Mouse (Mus musculus): ENCODE data around the gene Tub. TPM values are rescaled to one million over a fixed set of nuclear protein-coding genes. Genes with fewer than 3 reads are reported as not detected.

Tub gene
- total RNA-seq, 2 experiments from 2014 or later, result 140 to 148 TPM

DNA sequence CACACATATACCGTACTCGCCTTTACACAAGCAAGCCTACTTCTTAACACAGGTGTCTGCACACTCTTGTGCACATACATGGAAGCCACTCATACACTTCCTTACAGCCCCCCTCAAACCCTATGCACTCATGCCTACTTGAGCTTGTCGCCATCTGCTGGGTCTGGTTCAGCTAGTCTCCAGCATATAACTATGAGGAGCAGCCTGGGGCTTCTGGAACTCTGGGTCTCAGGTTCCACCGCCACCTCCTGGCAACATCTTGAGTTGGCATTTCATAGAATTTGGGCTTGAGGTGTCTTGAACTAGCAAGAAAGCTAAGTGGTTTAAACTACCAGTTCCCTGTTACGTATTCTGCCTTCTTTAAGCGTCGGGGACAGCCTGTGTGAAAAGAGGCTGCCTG lies 69.1 kb downstream of the Tub start:
- intact Hi-C loops (cut with DNase I), result no loop called here
- DNase-seq (ENCODE audit: low spot score in 2 of 2), result no peak

DNA sequence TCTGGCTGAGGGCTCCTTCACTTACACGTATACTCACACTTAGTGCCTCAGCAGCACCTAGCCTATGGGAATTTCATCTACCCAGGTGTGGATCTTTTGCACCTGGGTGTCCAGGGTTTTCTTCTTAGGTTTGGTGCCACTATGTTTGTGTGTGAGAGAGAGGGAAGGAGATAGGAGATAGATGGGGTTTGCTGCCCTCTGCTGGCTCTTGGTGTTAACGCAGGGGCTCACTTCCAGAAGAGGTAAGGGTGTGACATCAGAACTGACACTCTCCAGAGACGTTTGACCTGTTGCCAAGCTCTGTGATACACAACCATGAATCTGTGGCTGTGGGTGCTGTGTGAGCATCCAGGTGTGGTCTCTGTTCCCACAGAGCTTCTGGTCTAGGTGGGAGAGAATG lies 71.3 kb downstream of the Tub start:
- peak; percentile 81 to 84 for DNase-seq (ENCODE audit: low spot score in 2 of 2)
- intact Hi-C loops (cut with DNase I), result loop anchor here (2.0 to 10.0 kb wide), 2 partner anchors 55 to 207 kb away; no protein-coding TSS in a partner anchor

DNA sequence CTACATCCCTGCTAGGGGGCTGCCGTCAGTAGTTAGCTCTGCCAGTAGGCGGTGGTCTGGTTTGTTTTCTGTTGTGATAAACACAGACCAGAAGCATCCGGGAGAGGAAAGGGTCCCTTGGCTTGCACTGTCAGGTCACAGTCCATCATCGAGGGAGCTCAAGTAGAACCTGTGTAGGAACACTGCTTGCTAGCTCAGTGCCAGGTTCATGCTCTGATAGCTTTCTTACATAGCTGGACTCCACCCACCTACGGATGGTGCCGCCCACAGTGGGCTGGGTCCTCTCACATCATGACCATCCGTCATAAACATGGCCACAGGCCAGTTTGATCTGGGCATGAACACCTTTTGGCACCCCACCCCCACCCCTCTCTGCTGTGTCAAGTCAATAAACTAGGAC lies 75.6 kb downstream of the Tub start:
- intact Hi-C loops (cut with DNase I), result loop anchor here (5.0 to 10.0 kb wide), 2 partner anchors 73 to 211 kb away; partner anchors contain the start of gene Tub
- no peak for DNase-seq (ENCODE audit: low spot score in 2 of 2)

GRCm38 (mm10) chr7:109026976-109027375 lies 76.8 kb downstream of the Tub start:
- intact Hi-C loops (cut with DNase I), result loop anchor here (5.0 to 10.0 kb wide), 2 partner anchors 75 to 212 kb away; partner anchors contain the start of gene Tub
- DNase-seq (ENCODE audit: low spot score in 2 of 2), result no peak

GRCm38 (mm10) chr7:109027721-109028120 lies 77.6 kb downstream of the Tub start:
- DNase-seq (ENCODE audit: low spot score in 2 of 2), result no peak

DNA sequence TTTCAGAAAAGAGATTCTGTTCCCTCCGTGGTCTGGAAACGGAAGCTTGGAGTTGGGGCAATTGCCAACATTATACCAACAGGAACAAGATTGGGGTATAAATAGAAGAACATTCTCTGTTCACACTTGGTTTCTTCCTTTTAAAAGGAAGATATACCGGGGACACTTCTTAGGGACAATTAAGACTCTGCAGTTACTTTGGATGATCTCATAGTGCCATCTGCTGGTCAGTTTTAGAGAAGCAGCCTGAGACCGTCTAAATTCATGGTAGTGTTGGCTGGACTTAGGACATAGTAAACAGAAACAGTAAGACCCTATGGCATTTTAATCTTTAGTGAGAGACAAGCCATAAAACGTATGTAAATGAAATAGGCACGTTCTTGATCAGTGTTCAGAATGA lies 78.1 kb downstream of the Tub start:
- intact Hi-C loops (cut with DNase I), result loop anchor here (5.0 to 10.0 kb wide), 2 partner anchors 76 to 213 kb away; partner anchors contain the start of gene Tub
- peak; percentile 83 to 84 for DNase-seq (ENCODE audit: low spot score in 2 of 2)

More at GRCm38 (mm10) chr7:109027721-109028120, 77.6 kb downstream of the Tub start:
- intact Hi-C loops (cut with DNase I), result loop anchor here (5.0 to 10.0 kb wide), 2 partner anchors 75 to 213 kb away; partner anchors contain the start of gene Tub

DNA sequence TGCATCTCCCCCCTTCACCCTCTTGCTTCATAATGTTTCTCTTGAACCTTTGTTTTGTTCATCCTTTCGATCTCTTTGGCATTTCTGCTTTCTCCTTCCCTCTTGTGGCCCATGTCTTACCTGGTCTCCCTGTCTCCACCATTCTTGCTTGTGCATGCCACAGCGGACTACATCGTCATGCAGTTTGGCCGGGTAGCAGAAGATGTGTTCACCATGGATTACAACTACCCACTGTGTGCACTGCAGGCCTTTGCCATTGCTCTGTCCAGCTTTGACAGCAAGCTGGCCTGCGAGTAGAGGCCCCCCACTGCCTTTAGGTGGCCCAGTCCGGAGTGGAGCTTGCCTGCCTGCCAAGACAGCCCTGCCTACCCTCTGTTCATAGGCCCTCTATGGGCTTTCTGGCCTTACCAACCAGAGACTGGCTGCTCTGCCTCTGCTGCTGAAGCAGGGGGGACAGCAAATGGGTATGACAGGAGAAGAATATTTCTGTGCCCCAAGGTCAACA lies 79.9 kb downstream of the Tub start:
- intact Hi-C loops (cut with DNase I), result loop anchor here (5.0 to 10.0 kb wide), 2 partner anchors 78 to 215 kb away; partner anchors contain the start of gene Tub
- DNase-seq (ENCODE audit: low spot score in 2 of 2), result no peak

DNA sequence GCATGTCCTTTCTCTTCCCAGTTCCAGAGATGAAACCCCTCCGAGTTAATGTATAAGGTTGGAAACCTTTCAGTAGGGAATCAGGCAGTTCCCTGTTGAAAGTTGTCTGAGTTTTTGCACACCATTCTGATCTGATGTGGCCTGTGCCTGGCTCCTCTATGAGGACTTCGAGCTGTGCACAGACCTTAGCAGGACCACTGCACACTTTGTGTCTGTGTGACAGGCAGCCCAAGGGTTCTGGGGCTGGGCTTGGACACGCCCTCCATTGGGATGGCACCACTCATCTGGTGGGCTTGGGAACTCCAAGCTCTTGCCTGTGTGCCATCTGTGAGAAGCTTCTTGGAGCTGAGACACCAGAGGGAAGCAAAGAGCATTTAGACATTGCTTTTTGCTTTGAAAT lies 81.2 kb downstream of the Tub start:
- intact Hi-C loops (cut with DNase I), result no loop called here
- no peak for DNase-seq (ENCODE audit: low spot score in 2 of 2)

GRCm38 (mm10) chr7:109032054-109032453 lies 81.9 kb downstream of the Tub start:
- DNase-seq (ENCODE audit: low spot score in 2 of 2), result no peak
- intact Hi-C loops (cut with DNase I), result no loop called here

GRCm38 (mm10) chr7:109038121-109038735 lies 88.1 kb downstream of the Tub start:
- intact Hi-C loops (cut with DNase I), result loop anchor here (5.0 kb wide), 1 partner anchor 384 kb away; no protein-coding TSS in a partner anchor
- no peak for DNase-seq (ENCODE audit: low spot score in 2 of 2)

GRCm38 (mm10) chr7:109038987-109039386 lies 88.8 kb downstream of the Tub start:
- DNase-seq (ENCODE audit: low spot score in 2 of 2), result no peak
- intact Hi-C loops (cut with DNase I), result loop anchor here (5.0 kb wide), 1 partner anchor 383 kb away; no protein-coding TSS in a partner anchor

DNA sequence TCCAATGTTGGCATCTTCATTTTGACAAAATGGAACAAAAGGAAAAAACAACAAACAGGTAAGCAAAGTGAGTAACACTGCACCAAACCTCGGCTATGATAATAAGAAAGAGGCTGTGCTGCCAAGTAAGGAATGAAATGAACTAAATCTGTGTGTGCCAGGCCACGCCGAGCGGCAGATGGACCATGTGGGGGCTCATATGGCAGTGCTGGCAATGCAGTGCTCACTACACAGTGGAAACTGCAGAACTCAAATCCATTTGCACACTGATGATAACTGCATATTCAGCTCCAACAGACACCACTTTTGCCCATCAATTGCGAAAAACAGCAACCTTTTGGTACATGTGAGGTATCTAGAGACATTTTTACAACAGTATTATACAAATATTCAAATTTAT lies 89.3 kb downstream of the Tub start:
- no peak for DNase-seq (ENCODE audit: low spot score in 2 of 2)
- intact Hi-C loops (cut with DNase I), result loop anchor here (5.0 kb wide), 1 partner anchor 383 kb away; no protein-coding TSS in a partner anchor

- intact Hi-C loops (cut with DNase I), result no loop called here
- DNase-seq (ENCODE audit: low spot score in 2 of 2), result no peak
These were observed 95.7 kb downstream of the Tub start for GRCm38 (mm10) chr7:109045876-109046275.

DNA sequence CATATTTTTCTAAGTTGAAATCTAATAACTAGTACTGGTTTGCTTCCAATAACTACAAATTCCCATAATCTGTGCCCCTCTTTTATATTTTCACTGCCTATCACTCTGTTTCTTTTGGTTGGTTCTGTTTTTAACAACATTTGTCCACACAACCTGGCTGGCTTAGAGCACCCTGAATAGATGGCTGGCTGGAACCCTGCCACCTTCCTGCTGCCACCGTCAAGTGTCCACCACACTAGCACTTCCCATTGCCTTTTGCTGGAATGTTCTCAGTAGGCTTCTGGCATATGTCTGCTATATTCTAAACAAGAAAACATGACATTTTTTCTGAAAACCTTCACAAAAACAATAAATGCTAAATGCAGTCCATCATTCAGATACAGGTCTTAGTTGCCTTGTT lies 100.7 kb downstream of the Tub start:
- no peak for DNase-seq (ENCODE audit: low spot score in 2 of 2)
- intact Hi-C loops (cut with DNase I), result no loop called here

DNA sequence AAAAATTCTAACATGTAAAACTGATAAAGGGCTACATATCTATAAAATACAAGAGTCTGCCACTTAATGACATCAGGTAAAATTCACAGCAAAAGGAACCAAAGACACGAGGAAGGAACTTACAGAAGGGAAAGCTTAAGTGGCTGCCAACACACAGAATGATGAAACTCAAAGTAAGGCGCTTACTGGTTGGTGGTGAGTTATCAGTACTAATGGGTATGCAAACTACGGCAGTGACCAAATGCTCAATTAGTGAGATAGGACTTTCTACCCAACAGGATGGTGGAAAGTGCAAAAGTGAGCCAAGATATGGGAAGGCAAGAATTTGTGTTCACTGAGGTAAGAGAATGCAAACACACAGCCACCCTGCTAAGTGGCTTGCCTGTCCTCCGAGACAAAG lies 109.4 kb downstream of the Tub start:
- intact Hi-C loops (cut with DNase I), result no loop called here

DNA sequence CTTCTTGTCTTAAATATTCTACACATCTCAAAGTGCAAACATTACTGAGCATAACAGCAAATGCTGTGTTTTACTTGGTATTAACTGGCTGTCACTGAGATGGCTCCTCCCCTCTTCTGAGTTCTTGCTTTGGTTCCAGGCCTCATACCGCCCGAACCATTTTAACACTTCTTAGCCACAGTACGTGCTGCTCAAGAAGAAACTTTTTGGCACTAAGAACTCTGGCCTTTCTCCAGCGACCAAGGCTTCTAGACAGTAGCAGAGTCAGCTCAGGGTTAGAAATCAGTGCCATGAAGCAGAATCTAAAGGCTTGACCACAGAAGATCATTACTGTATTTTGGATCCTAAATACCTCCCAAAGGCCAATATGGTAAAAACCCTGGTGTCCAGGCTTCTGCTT lies 119.5 kb downstream of the Tub start:
- intact Hi-C loops (cut with DNase I), result no loop called here
- no peak for DNase-seq (ENCODE audit: low spot score in 2 of 2)

More for the DNA sequence above, 109.4 kb downstream of the Tub start:
- DNase-seq (ENCODE audit: low spot score in 2 of 2), result no peak

DNA sequence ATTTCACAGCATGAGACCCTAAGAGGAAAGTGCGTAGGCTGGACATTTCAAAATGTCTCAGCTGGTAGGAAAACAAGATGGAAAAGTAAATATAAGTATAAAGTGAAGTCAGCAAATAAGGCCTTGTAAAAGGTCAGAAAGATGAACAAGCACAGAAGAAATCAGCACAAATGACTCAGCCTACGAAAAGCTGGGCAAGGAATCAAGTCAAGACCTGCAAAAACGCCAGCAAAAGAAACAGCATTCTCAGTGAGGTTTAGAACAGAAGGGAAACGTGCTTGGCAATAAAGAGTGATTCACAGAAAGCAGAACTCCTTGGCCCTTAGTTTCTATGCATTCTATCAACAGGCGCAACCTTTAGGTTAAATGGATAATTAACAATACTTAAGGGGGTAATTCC lies 122.2 kb downstream of the Tub start:
- intact Hi-C loops (cut with DNase I), result no loop called here
- no peak for DNase-seq (ENCODE audit: low spot score in 2 of 2)

DNA sequence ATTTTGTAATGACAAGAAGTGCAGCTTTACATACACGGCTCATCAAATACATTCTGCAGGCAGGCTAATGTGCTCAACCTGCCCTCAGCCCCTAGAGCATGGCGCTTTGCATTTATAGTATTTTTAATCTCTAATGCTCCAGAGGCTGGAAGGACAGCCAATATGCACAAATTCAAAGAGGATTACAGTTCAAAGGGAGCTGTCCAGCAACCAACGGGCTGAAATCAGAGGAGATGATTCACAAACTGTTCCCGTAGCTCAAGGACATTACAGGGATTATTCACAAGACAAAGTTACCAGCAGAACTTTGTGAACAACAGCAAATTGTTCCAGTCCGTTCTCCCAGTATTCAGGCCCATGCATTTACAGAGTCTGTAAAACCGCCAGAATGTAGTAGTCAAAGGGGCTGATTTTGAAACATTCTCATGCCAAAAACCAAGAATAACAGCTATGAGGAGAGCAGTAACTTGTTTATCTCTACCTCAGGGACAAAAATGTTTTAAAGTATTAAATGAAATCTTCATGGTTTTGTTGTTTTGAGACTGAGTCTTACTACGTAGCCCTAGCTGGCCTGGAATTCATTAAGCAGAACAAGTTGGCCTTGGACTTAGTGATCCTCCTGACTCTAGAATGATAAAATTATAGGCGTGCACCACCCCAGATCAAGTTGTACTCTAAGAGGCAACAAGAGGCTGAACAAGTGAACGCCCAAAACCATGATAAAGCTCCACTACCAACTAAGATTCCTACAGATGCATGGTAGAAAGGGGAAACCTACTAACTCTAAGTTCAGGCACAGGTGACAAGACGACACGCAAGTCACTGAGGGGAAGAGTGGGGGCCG lies 132.4 kb downstream of the Tub start:
- intact Hi-C loops (cut with DNase I), result loop anchor here (5.0 kb wide), 1 partner anchor 130 kb away; the partner anchor contains the start of gene Tub
- DNase-seq (ENCODE audit: low spot score in 2 of 2), result no peak

DNA sequence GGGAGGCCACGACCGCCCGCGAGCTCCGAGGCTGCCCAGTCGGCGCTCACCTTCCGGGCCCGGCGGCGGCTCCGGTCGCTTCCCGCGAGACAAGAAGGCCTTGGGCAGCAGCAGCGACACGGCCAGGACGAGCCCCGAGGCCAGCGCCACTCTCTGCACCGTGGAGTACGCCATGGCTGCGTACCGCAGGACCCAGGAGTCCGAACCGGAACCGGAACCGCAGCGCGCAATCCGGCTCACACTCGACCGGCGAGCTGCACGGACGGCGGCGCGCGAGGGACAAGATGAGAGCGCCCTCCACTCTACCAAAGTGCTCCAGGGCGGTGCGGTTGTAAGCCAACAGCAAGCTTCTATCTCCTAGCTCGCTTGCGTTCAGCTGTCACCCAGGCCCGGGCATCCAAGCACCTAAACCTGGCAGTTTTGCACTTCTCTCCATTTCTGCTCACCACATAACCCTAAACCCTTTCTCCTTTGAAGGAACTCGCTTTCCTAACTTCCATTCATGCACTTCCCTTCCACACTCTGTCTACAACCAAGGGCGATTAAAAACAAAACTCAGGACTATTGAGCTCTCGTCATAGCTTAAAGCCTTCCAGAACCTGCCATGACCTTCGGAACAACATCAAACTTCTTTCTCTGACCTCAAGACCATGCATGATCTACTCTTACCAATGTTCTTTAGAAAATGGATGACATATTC lies 133.1 kb downstream of the Tub start, which contains the start of gene Ric3:
Ric3 (minus strand) TSS at position 219 of the 700 bp plus-strand sequence.
- peak; percentile 79 to 92 for DNase-seq (ENCODE audit: low spot score in 2 of 2)
- intact Hi-C loops (cut with DNase I), result loop anchor here (5.0 kb wide), 1 partner anchor 131 kb away; the partner anchor contains the start of gene Tub
